Mouse (Mus musculus) hindbrain, embryonic 16.5 days (tissue): Measurements from ENCODE around the gene Tecpr2. TPM values are rescaled to one million over a fixed set of nuclear protein-coding genes. Genes with fewer than 3 reads are reported as not detected.

Experiments used
- ATAC-seq: fragments of 200-750 bp; cut with Nextera tagmentation; 2 replicates; pipeline ENCODE4 v1.8.0; 2017; ENCODE audit warnings: moderate TSS enrichment, moderate library complexity
- H3K27ac ChIP-seq: fragments of 300-500 bp; sonication (generic); 2 replicates; pipeline ENCODE4 v1.5.1; 2014; ENCODE audit warnings: low read depth, mild to moderate bottlenecking, control low read depth, low read length, moderate library complexity
- H3K27me3 ChIP-seq: fragments of 300-500 bp; sonication (generic); replicated peaks from 2 replicates; pipeline ENCODE4 v1.6.1; 2014; ENCODE audit warnings: low read length; ENCODE audit not compliant: control insufficient read depth, insufficient read depth
- H3K36me3 ChIP-seq: fragments of 300-500 bp; sonication (generic); 2 replicates; pipeline ENCODE4 v1.6.1; 2014; ENCODE audit warnings: mild to moderate bottlenecking, low read length, moderate library complexity, mixed read lengths; ENCODE audit not compliant: control insufficient read depth, insufficient read depth
- H3K4me1 ChIP-seq: fragments of 300-500 bp; sonication (generic); 2 replicates; pipeline ENCODE4 v1.6.1; 2014; ENCODE audit warnings: low read depth, low read length; ENCODE audit not compliant: control insufficient read depth, insufficient read depth
- H3K4me2 ChIP-seq: fragments of 300-500 bp; sonication (generic); 2 replicates; pipeline ENCODE4 v1.6.1; 2014; ENCODE audit warnings: mild to moderate bottlenecking, low read length, control low read depth, moderate library complexity
- H3K4me3 ChIP-seq: fragments of 300-500 bp; sonication (generic); 2 replicates; pipeline ENCODE4 v1.5.1; 2014; ENCODE audit warnings: mild to moderate bottlenecking, low read length, control low read depth, moderate library complexity
- H3K9ac ChIP-seq: fragments of 300-500 bp; sonication (generic); 2 replicates; pipeline ENCODE4 v1.6.1; 2014; ENCODE audit warnings: low read depth, mild to moderate bottlenecking, control low read depth, low read length, moderate library complexity
- H3K9me3 ChIP-seq: fragments of 300-500 bp; sonication (generic); 2 replicates; pipeline ENCODE4 v1.6.1; 2014; ENCODE audit warnings: mild to moderate bottlenecking, low read length, moderate library complexity; ENCODE audit not compliant: control insufficient read depth
- WGBS: fragments of 180-500 bp; shearing (Covaris S2); extraction: QIAGEN DNeasy Blood & Tissue Kit; methylation state at CpG from one replicate; pipeline ENCODE4 v1.1.7; 2014; 5-methylcytosine and 5-hydroxymethylcytosine counted together
- polyA plus RNA-seq: library from polyadenylated mRNA; unstranded; fragments of >200 nt; fragmentation: Nextera tagmentation; extraction: Ambion mirVana; gene quantifications from 2 replicates; pipeline ENCODE4 v1.2.1, GENCODE M21; 2015

The Tecpr2 gene
- polyA plus RNA-seq, 1 experiment from 2014 or later = 5.3 TPM

DNA sequence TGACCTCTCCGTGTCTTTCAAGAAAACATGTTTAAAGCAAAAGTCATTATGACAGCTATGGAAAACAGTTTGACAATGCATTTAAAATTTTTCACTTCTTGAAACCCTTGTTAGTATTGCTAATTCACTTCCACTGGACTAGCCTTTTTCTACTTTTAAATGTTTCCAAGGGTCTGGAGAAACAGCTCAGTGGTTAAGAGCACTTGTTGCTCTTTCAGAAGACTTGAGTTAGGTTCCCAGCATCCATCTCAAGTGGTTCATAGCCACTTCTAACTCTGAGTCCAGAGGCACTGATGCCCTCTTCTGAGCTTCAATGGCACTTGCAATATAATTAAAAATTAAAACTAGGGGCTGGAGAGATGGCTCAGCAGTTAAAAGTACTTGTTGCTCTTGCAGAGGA lies 2.8 kb downstream of the Tecpr2 start:
- Histone ChIP-seq H3K4me3 (no peak overlapping the region), H3K36me3 (no peaks in the 10 kb centered on the region), H3K9ac (no peak overlapping the region), H3K9me3 (no peaks in the 10 kb centered on the region), H3K27me3 (no peaks in the 10 kb centered on the region), H3K27ac (no peak overlapping the region), H3K4me1 (peaks cover 20% of the 10 kb centered on the region), H3K4me2 (no peak overlapping the region)
- WGBS = 86% methylated on average over 1 of the region's 1 CpGs
- ATAC-seq = no peak

- H3K27ac ChIP-seq = no peak overlapping the region
- H3K9me3 ChIP-seq = no peaks in the 10 kb centered on the region
- H3K36me3 ChIP-seq = no peaks in the 10 kb centered on the region
- H3K27me3 ChIP-seq = no peaks in the 10 kb centered on the region
- WGBS = 72% methylated on average over 4 of the region's 4 CpGs
- no peaks in the 10 kb centered on the region for H3K4me1 ChIP-seq
- H3K4me2 ChIP-seq = no peak overlapping the region
- no peak overlapping the region for H3K9ac ChIP-seq
- H3K4me3 ChIP-seq = no peak overlapping the region
- no peak for ATAC-seq
These were observed 13.0 kb downstream of the Tecpr2 start for GRCm38 (mm10) chr12:110902106-110902505.

DNA sequence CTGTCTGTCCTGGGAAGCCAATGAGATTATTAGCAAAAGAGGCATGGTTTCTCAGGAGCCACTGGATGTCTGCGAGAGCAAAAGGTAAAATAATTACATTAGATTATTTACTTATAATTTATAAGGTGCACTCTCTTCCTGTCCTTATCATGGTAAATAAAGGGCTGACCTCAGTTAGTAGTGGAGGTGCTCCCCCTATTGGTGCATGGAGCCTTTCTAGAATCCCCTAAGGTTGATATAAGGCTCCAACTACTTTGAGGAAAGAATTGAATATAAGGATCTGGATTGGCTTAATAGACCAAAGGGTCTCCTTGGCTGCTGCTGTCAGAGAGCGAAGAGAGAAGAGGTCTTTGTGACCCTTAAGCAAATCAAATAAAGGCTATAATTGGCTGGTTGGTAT lies 14.5 kb downstream of the Tecpr2 start:
- Histone ChIP-seq H3K9ac (no peak overlapping the region), H3K9me3 (no peaks in the 10 kb centered on the region), H3K27ac (no peak overlapping the region), H3K4me1 (no peaks in the 10 kb centered on the region), H3K27me3 (no peaks in the 10 kb centered on the region), H3K4me2 (no peak overlapping the region), H3K4me3 (no peak overlapping the region), H3K36me3 (no peaks in the 10 kb centered on the region)
- WGBS = 96% methylated on average over 2 of the region's 2 CpGs
- ATAC-seq = no peak

GRCm38 (mm10) chr12:110907845-110908244 lies 18.8 kb downstream of the Tecpr2 start:
- ATAC-seq = no peak
- Histone ChIP-seq H3K27me3 (no peaks in the 10 kb centered on the region), H3K9me3 (no peaks in the 10 kb centered on the region), H3K27ac (no peak overlapping the region), H3K4me1 (no peaks in the 10 kb centered on the region), H3K4me2 (no peak overlapping the region), H3K9ac (no peak overlapping the region), H3K4me3 (no peak overlapping the region), H3K36me3 (no peaks in the 10 kb centered on the region)
- 87% methylated on average over 3 of the region's 3 CpGs for WGBS

DNA sequence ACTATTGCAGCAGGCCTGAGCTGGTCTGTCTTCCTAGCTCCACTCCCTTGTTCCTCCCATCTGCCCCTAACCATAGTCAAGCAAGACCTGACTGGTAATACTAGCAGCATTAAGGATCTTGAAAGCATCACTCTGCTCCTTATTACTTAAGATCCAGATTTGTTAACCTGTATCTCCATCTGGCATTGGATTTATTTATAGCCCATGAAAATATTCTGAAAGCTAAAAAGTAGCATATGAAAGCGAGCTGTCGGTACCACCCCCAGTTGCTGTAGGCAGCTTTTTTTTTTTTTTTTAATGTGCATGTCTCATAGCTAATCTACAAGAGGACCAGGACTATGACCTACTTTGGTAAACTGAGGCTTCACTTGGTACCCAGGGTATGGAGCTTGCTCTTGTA lies 20.9 kb downstream of the Tecpr2 start:
- Histone ChIP-seq H3K4me2 (no peak overlapping the region), H3K36me3 (no peaks in the 10 kb centered on the region), H3K9me3 (no peaks in the 10 kb centered on the region), H3K4me3 (no peak overlapping the region), H3K4me1 (no peaks in the 10 kb centered on the region), H3K9ac (no peak overlapping the region), H3K27me3 (no peaks in the 10 kb centered on the region), H3K27ac (no peak overlapping the region)
- 98% methylated on average over 2 of the region's 2 CpGs for WGBS
- ATAC-seq = no peak

- 91% methylated on average over 9 of the region's 9 CpGs for WGBS
- no peak for ATAC-seq
- H3K27me3 ChIP-seq = no peaks in the 10 kb centered on the region
These were observed 26.7 kb downstream of the Tecpr2 start for GRCm38 (mm10) chr12:110915761-110916160.

DNA sequence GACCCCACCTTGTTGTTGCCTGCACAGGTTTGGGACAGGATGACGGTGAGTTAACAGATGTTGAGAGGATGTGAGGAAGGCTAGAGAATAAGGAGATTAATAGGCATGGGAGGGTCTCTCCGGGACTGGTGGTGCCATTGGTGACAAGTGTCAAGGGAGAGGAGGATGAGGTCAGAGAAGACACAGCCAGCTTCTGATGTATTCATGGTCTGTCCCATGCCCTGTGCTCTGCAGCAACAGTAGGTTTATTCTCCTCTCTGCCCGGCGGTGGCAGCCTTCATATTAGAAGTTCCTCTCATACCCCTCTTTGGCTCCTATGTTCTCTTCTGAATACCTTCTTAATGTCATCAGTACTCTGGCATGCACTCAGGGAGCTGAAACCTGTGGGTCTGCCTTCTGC lies 31.2 kb downstream of the Tecpr2 start:
- no peaks in the 10 kb centered on the region for H3K27me3 ChIP-seq
- no peak overlapping the region for H3K4me2 ChIP-seq
- H3K4me1 ChIP-seq = no peaks in the 10 kb centered on the region
- no peak for ATAC-seq
- H3K36me3 ChIP-seq = peaks cover 15% of the 10 kb centered on the region
- no peaks in the 10 kb centered on the region for H3K9me3 ChIP-seq
- no peak overlapping the region for H3K27ac ChIP-seq
- H3K9ac ChIP-seq = no peak overlapping the region
- 91% methylated on average over 4 of the region's 4 CpGs for WGBS
- H3K4me3 ChIP-seq = no peak overlapping the region

More at GRCm38 (mm10) chr12:110915761-110916160, 26.7 kb downstream of the Tecpr2 start:
- Histone ChIP-seq H3K4me3 (no peak overlapping the region), H3K9ac (no peak overlapping the region), H3K27ac (no peak overlapping the region), H3K4me1 (no peaks in the 10 kb centered on the region), H3K9me3 (no peaks in the 10 kb centered on the region), H3K36me3 (peaks cover 16% of the 10 kb centered on the region), H3K4me2 (no peak overlapping the region)

DNA sequence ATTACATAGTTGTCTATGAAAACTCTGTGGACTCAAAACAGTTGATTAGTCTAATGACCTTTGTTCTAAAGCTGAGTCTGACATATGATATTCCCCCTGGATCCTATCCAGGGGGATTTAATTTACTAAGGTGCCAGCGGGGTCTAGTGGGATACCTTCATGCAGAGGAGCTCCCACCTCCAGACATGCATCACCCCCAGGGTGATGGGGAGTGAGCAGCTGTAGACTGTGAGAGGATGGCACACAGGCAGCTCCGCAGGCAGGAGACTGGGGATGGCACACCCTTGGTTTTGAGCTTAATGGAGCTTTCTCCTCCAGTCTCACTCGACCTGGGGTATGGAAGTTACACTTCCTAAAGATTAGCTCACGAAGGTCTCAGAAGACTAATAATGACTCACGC lies 32.5 kb downstream of the Tecpr2 start:
- H3K9me3 ChIP-seq = no peaks in the 10 kb centered on the region
- H3K4me1 ChIP-seq = no peaks in the 10 kb centered on the region
- ATAC-seq = no peak
- no peak overlapping the region for H3K27ac ChIP-seq
- WGBS = 94% methylated on average over 5 of the region's 5 CpGs
- no peak overlapping the region for H3K9ac ChIP-seq
- H3K4me3 ChIP-seq = no peak overlapping the region
- H3K27me3 ChIP-seq = no peaks in the 10 kb centered on the region
- H3K4me2 ChIP-seq = no peak overlapping the region
- peaks cover 12% of the 10 kb centered on the region for H3K36me3 ChIP-seq

GRCm38 (mm10) chr12:110932820-110933219 lies 43.8 kb downstream of the Tecpr2 start:
- ATAC-seq = no peak
- peaks cover 18% of the 10 kb centered on the region for H3K36me3 ChIP-seq
- no peak overlapping the region for H3K4me3 ChIP-seq
- no peaks in the 10 kb centered on the region for H3K27me3 ChIP-seq
- 80% methylated on average over 5 of the region's 5 CpGs for WGBS
- H3K27ac ChIP-seq = no peak overlapping the region
- H3K9me3 ChIP-seq = no peaks in the 10 kb centered on the region
- H3K4me2 ChIP-seq = no peak overlapping the region
- no peak overlapping the region for H3K9ac ChIP-seq
- no peaks in the 10 kb centered on the region; the same call in 1 of the 2 replicates for H3K4me1 ChIP-seq
